Mouse (Mus musculus): ENCODE results near the gene Otulin.

DNA sequence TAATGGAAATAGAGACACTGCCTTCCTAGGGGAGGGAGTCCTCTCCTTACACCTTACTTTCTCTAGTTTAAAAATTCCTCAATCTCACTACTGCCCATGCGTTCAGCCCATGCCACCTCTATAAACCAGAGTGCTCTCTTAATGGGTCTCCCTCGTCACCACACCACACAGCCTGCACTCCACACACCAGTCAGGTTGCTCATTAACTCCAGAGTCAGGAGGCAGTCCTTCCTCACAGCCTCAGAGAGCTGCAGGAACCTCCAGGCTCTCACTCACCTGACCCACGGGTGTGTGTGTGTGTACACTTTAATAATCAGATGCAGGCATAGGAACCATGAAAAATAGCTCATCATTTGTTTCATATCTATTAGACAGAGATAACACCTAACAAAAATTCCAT is 10.8 kb downstream of the Otulin start:
- TF ChIP-seq ETS1 (IDR thresholded peaks at IDR 0.05; ENCODE audit: low read depth, low read length) (no peak), POLR2A (IDR thresholded peaks at IDR 0.05; ENCODE audit: control insufficient read depth in 1 of 2, insufficient read depth in 1 of 2, low read depth in 1 of 2, low read length in 2 of 2, poor library complexity in 1 of 2) (no peak), TAL1 (IDR thresholded peaks at IDR 0.05; ENCODE audit: low read length) (no peak), CTCF (IDR thresholded peaks at IDR 0.05 in 2 of 3, conservative IDR thresholded peaks at IDR 0.05 in 1 of 3; ENCODE audit: control insufficient read depth in 1 of 3, insufficient read depth in 1 of 3, low read depth in 2 of 3, low read length in 3 of 3, poor library complexity in 1 of 3, severe bottlenecking in 1 of 3) (no peak), ZMIZ1 (IDR thresholded peaks at IDR 0.05; ENCODE audit: low read depth, low read length) (no peak)

Measured in MEL (cell line).